Mouse (Mus musculus): ENCODE data around the gene Wnt5b.
A peak's percentile ranks its signal among the peaks of the same experiment; 100 is the strongest.
"Not testable (repeated sequence)": the region's sequence is repeated elsewhere in the genome, so short reads cannot be mapped to it uniquely, and the experiment has no call there.

Gene Wnt5b

DNA sequence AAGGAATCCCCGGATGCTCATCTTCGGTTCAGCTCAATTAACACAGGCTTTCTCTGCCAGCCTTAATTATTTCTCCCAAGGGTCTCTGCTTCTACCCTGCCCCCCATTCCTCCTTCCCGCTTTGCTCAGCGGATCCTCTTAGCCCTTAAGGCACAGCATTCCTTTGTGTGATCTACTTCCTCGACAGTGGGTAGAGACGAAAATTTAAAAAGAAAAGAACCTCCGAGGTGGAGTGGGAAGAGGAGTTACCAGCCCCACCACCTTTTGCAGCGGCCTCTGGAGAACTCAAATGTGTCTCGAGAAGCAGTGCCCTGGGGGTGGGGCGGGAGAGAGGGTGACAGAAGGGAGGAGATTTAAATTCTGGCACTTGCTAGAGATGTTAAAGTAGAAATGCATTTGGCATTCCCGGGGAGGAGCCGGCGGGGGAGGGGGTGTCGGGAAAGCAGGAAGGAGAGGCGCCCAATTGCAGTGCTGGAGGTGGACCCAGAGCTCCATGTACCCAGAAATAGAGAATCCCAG, 92.1 kb downstream of the Wnt5b start:
- DNase-seq (ENCODE audit: low spot score in 2 of 2), result peak; percentile 62 to 78

DNA sequence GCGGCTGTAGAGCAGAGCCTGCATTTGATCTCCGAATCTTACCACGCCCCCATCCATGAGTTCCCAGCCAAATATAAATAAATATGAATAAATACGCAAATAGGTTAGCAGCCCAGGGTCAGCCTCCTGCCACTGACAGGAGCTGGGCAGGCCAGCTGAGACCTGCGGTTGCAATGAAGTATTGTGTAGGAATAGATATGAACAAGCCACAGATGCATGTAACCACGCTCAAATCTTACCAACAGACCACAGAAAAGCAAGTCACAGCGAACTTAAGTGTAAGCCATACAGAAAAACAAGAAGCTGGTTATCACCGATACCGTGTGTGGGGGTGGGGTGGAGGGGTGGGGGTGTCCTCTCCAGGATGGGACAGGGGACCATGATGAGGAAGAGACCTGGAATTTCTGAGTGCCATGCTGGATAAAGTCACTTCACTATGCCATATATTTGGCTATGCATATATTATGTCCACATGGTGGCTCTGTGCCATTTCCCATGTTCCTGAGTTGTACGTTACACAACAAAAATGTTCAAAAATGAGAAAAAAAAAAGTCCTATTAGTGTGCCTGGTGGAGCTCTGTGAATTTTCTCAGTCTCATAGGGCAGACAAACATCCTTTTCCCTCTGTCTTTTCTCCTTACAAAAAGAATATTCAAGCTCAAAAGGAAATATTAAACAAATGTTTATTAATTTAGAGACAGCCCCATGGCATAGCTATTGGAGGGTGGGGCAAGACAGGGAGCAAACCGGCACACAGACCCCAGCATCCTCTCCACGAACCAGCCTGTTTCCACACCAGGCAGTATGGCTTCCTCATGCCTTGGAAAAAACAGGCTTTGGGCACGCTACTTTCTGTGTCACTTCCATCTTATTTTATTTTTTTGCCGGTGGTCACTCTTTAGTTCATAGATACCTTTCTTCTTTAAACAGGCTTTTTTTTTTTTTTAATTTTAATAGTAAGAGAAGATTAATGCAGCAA, 92.9 kb downstream of the Wnt5b start:
- DNase-seq (ENCODE audit: low spot score in 2 of 2), result no peak

DNA sequence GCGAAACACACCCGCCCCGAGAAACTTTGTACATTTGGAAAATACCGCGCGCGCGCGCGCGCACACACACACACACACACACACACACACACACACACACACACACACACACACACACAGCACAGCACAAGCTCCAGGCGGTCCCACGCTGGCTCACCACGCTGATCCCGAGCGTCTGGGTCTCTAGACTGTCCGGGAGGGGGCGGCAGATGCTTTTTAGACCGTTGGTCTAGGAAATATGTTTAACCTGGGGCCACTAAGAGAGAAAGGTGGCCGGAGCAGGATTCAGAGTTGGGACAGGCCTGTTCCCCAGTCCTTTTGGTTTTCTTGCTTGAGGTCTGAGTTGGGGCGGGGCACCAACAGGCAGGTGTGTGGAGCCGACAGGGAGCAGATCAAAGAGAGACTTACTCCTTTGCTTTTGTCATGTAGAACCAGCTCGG, 95.1 kb downstream of the Wnt5b start:
- DNase-seq (ENCODE audit: low spot score in 2 of 2), result no peak

DNA sequence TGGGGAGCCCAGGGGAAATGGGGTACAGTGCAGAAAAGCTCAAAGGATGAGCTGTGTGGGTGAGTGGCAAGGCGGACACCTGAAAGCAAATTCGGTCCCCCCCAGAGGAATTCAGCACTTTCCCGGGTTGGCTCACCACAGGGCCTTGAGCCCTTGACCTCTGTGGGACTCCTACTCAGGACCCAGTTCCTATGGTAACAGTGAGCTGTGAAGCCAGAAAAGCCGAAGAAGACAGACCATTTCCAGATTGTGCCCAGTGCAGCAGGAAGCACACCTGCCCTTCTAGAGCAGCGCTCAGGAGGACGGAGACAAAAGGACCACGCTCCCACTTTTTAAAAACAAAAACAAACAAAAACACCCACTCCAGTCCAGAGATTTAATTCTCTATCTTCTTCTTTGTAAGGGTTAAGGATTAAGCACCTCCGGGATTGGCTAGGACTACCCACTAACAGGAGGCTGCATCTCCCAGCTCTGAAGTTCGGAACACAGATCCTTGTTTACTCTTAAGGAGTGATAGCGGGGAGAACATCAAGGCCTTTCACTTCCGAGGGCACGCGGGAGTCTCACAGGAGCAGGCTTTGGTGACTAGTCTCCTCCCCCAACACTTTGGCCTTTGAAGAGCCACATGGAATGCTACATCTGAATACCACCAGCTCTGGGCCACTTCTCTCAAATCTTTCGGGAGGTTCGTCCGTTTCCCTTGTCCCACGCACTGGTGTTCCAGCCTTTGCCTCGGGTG, 95.7 kb downstream of the Wnt5b start:
- no peak for DNase-seq (ENCODE audit: low spot score in 2 of 2)

DNA sequence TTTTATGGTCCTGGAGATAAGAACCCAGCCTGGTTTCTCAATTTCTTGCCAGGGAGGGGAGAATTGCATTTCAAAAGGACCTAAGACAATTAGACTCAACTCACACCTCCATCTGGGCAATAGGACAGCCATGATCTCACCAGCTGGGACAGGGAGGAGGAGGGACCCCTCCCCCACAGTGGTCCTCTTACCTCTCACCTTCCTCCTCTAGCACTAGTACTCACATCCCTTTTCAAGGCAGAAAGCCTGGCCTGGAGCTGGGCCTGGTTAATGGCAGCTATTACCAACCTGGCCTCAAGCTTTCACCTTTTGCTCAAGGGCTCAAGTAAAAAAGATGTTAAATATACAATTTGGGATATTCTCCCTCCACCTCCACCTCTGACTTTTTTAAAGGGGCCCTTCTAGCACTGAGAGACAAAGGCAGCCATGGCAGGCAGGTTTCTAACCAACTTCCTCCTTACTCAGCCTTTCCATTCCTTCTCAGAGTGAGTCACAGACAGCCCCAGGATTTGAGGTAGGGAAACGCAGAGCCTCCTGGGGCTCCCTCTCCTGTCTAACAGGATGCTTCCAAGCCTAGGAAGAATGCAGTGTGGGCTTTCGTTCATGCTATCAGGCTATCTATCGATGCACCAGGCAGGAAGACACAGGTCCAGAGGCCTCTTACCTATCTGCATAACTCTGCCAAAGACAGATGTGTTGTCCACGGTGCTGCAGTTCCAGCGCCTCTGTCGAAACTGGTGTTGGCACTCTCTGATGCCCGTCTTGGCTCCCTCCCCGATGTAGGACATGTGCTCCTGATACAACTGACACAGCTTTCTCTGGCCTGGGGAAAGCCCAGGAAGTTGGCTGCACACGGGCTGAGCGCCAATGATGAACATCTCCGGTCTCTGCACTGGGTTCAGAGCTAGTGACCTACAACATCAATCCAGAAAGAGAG, 98.2 kb downstream of the Wnt5b start:
- DNase-seq (ENCODE audit: low spot score in 2 of 2), result no peak

GRCm38 (mm10) chr6:119443742-119444645, 100.2 kb downstream of the Wnt5b start:
- peak in 1 of 2 experiments; percentile 79 for DNase-seq (ENCODE audit: low spot score in 2 of 2)

DNA sequence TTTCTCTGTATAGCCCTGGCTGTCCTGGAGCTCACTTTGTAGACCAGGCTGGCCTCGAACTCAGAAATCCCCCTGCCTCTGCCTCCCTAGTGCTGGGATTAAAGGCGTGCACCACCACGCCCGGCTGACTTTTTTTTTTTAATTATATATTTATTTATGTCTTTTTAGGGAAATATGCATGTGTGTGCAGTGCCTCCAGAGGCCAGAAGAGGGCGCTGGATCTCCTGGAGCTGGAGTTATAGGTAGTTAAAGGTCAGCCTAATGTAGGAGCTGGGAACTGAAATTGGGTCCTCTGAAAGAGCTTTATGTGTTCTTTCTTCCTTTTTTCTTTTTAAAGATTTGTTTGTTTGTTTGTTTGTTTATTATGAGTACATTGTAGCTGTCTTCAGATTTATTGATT, 101.4 kb downstream of the Wnt5b start:
- DNase-seq (ENCODE audit: low spot score in 2 of 2), result not testable (repeated sequence)

DNA sequence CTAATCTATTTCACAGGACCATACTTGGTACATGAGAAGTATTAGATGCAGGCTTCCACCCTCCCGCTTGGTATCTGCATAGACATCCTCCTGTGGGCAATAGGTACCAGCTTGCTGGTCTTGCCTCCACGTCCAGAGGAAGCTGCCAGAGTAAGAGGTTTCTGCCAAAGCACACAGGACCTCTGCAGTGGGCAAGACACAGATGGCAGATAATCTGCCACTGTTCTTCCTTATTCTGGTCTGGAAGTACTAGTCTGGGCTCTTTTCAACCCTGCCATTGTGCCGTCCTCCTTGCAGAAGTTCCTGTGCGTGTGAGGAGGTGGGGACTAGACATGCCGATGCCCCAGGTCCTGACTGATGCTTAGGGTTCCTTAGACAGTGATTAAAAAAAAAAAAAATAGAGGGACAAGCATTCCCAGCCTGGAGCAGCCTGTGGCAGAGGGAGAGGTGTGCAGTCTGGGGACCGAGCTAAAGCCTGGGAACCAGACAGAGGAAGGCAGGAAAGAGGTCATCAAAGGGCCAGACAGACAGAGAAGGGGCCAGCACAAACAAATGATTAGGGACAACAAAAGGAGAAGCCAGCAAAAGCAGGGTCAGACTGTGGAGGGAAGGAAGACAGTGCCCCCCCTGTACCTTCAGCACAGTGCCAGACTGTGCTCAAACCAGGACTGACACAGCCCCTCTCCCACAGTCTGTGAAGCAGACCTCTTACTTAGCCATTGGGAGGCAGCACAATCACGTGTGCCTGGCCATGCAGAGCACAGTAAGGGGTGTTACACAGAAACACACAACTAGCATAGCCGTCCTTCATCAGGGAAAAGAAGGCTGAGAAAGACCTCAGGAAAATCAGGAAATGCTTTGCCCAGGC, 106.0 kb downstream of the Wnt5b start:
- no peak for DNase-seq (ENCODE audit: low spot score in 2 of 2)

- DNase-seq (ENCODE audit: low spot score in 2 of 2), result no peak
These were observed 109.8 kb downstream of the Wnt5b start for GRCm38 (mm10) chr6:119434394-119434793.

DNA sequence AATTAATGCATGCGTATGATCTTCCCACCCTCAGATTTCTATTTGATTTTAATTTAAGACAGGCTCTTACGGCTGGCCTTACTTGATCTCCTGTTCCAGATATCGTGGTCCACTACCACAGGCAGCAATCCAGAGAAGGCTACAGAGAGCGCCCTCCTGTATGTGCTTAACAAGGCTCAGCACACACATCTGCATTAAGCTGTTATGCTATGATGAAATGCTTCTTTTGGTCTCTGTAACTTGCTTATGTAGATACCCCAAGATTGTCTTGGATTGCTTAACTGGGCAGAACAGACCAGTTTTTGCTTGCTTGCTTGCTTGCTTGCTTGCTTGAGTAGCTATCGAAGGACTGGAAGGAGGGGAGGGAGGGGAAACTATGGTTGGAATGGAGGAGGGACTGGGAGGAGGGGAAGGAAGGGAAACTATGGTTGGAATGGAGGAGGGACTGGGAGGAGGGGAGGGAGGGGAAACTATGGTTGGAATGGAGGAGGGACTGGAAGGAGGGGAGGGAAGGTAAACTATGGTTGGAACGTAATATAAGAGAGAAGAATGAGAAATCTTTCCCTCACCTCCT, 112.3 kb downstream of the Wnt5b start:
- no peak for DNase-seq (ENCODE audit: low spot score in 2 of 2)

- DNase-seq (ENCODE audit: low spot score in 2 of 2), result peak in 1 of 2 experiments; percentile 69
These were observed 113.6 kb downstream of the Wnt5b start for GRCm38 (mm10) chr6:119430508-119430907.

GRCm38 (mm10) chr6:119429311-119429710, 114.8 kb downstream of the Wnt5b start:
- no peak for DNase-seq (ENCODE audit: low spot score in 2 of 2)

DNA sequence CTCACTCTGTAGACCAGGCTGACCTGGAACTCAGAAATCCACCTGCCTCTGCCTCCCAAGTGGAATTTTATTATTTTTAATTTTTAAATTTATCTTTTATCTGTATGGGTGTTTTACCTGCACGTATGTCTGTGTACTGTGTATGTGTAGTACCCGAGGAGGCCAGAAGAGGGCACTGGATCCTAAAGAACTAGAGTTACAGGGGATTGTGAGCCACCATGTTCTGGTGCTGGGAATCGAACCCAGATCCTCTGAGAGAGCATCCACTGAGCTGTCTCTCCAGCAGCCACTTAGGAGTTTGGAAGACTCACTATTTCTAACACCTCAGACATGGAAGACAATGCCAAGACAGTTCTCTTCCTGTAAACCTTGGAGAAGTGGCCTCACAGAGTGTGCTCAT, 115.5 kb downstream of the Wnt5b start:
- no peak for DNase-seq (ENCODE audit: low spot score in 2 of 2)

GRCm38 (mm10) chr6:119421001-119421400, 123.1 kb downstream of the Wnt5b start:
- no peak for DNase-seq (ENCODE audit: low spot score in 2 of 2)

DNA sequence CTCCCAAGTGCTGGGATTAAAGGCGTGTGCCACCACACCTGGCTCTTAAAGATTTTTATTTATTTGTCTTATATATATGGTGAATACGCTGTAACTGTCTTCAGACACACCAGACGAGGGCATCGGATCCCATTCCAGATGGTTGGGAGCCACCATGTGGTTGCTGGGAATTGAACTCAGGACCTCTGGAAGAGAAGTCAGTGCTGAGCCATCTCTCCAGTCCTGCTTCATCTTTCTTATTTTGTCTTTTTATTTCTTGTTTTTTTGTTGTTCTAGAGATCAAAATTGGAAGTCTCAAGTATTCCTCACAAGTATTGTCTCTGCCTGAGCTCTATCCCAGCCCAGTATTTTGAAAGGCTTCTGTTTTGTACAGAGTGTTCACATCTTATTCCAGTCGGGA, 123.8 kb downstream of the Wnt5b start:
- no peak for DNase-seq (ENCODE audit: low spot score in 2 of 2)

DNA sequence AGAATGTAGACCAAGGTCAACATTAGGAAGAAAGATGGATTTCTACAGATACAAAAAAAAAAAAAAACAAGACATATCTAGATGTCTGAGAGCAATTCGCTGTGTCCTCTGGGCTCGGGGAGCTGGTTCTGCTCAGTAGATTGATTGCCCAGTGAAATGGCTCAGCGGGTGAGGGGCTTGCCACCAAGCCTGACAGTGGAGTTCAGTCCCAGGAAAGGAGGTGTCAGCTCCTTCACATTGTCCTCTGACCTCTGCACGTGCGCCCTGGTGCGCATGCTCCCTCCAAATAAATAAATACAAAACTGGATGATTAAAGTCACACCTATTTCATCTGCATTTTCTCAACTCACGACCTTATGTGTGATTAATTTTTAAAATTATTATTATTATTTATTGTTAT, 124.7 kb downstream of the Wnt5b start:
- no peak for DNase-seq (ENCODE audit: low spot score in 2 of 2)

- peak; percentile 45 to 47 for DNase-seq (ENCODE audit: low spot score in 2 of 2)
These were observed 125.5 kb downstream of the Wnt5b start for GRCm38 (mm10) chr6:119418392-119419251.

DNA sequence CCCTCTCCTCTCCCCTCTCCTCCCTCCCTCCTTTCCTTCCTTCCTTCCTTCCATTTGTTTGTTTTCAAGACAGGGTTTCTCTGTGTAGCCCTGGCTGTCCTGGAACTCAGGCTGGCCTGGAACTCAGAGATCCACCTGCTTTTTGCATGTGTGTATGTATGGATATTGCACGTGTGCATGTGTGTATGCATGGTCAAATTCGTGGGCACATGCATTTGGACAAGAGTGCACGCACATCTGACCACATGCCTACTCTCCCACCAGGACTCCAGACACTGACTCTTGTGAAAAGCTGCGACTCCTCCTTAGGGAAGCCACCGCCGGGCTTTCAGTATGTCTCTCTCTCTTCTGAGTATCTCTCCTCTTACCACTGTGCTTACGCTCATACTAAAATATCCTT, 126.3 kb downstream of the Wnt5b start:
- no peak for DNase-seq (ENCODE audit: low spot score in 2 of 2)
